Mouse (Mus musculus) thymus, postnatal 25 days (tissue): ENCODE results near the gene Cdkn1b.

ENCODE experiments used
- DNase-seq: peaks from one replicate; pipeline ENCODE4 v3.0.0; 2022

The Cdkn1b gene

GRCm38 (mm10) chr6:134903891-134904884 lies 16.0 kb upstream of the Cdkn1b start:
- no peak for DNase-seq

GRCm38 (mm10) chr6:134905811-134906210 lies 14.4 kb upstream of the Cdkn1b start:
- no peak for DNase-seq

GRCm38 (mm10) chr6:134914523-134914922 lies 5.7 kb upstream of the Cdkn1b start:
- no peak for DNase-seq

- peak; percentile 76 for DNase-seq
These were observed 3.6 kb upstream of the Cdkn1b start for GRCm38 (mm10) chr6:134916641-134917040.

GRCm38 (mm10) chr6:134917087-134917486 lies 3.1 kb upstream of the Cdkn1b start:
- DNase-seq: peak; percentile 73

- DNase-seq: peak; percentile 31
These were observed 1.4 kb upstream of the Cdkn1b start for GRCm38 (mm10) chr6:134918769-134919168.

GRCm38 (mm10) chr6:134919511-134920189 lies 551 bp upstream of the Cdkn1b start:
- peak; percentile 24 for DNase-seq

GRCm38 (mm10) chr6:134921014-134921694 lies 953 bp downstream of the Cdkn1b start:
- peak; percentile 72 for DNase-seq

GRCm38 (mm10) chr6:134921695-134922510 lies 1.7 kb downstream of the Cdkn1b start:
- DNase-seq: peak; percentile 56

GRCm38 (mm10) chr6:134922511-134923195 lies 2.5 kb downstream of the Cdkn1b start:
- peak; percentile 21 for DNase-seq

- no peak for DNase-seq
These were observed 3.5 kb downstream of the Cdkn1b start for GRCm38 (mm10) chr6:134923670-134924069.

GRCm38 (mm10) chr6:134924262-134924661 lies 4.1 kb downstream of the Cdkn1b start:
- no peak for DNase-seq

- no peak for DNase-seq
These were observed 5.6 kb downstream of the Cdkn1b start for GRCm38 (mm10) chr6:134925673-134926337.

- DNase-seq: no peak
These were observed 6.1 kb downstream of the Cdkn1b start for GRCm38 (mm10) chr6:134926338-134926705.

- peak; percentile 73 for DNase-seq
These were observed 6.8 kb downstream of the Cdkn1b start for GRCm38 (mm10) chr6:134926803-134927594.

- DNase-seq: no peak
These were observed 7.4 kb downstream of the Cdkn1b start for GRCm38 (mm10) chr6:134927595-134928095.

- peak; percentile 78 for DNase-seq
These were observed 8.1 kb downstream of the Cdkn1b start for GRCm38 (mm10) chr6:134928096-134928888.

- peak; percentile 58 for DNase-seq
These were observed 8.7 kb downstream of the Cdkn1b start for GRCm38 (mm10) chr6:134928889-134929310.

GRCm38 (mm10) chr6:134929926-134930325 lies 9.7 kb downstream of the Cdkn1b start:
- DNase-seq: no peak
